ENCODE assay signal across 11 mouse cellular contexts in the genomic region with DNA sequence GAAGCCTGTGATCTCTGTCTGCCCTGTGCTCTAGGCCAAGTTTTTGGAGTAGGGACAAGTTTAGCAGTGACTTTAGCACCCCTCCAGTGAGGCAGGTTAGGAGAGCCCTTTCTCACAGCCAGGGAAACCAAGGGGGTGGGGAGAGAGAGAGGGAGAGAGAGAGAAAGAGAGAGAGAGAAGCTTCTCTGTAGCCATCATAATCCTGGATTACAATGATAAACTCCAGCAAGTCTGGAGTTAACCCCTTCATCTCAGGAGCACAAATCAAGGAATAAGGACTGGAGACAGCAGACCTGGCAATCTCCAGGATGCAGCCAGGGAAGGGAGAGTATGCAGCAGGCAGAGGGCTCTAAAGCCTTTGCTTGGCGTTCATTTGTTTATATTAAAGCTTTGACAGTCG. TPM values are rescaled to one million over a fixed set of nuclear protein-coding genes. Genes with fewer than 3 reads are reported as not detected.
DNase-seq lines count a peak whose midpoint lies in the region; ATAC-seq lines count a peak whose summit lies in the region.
"Had no signal": no experiment of that assay in that cellular context is flagged by ENCODE, and none has a peak within 500 bp of the region (broad histone marks: within the 10 kb centered on the region; RNA-seq: fewer than 3 reads in every experiment).

No protein-coding gene starts in this region.

- no peaks in the 10 kb centered on the region for H3K27me3 ChIP-seq in heart, embryonic 11.5 days (ENCODE audit: control insufficient read depth, insufficient read depth, low read length)
- no peaks in the 10 kb centered on the region for H3K27me3 ChIP-seq in neural tube, embryonic 13.5 days
- no peaks in the 10 kb centered on the region for H3K27me3 ChIP-seq in hindbrain, embryonic 15.5 days

- H3K4me3 ChIP-seq in heart, embryonic 11.5 days (ENCODE audit: low read depth, low read length) = no peak overlapping the region
- no peak overlapping the region for H3K4me3 ChIP-seq in neural tube, embryonic 13.5 days
- no peak overlapping the region for H3K4me3 ChIP-seq in hindbrain, embryonic 15.5 days
- H3K4me3 ChIP-seq: liver, embryonic 13.5 days had no signal

- peak overlapping the region; percentile 92; the same call in 1 of the 2 replicates for H3K27ac ChIP-seq in heart, embryonic 11.5 days (ENCODE audit: low read depth, low read length)
- H3K27ac ChIP-seq in neural tube, embryonic 13.5 days (replicated peaks) = peak overlapping the region; percentile 93; the same call in 1 of the 2 replicates
- H3K27ac ChIP-seq in hindbrain, embryonic 15.5 days (replicated peaks) = peak overlapping the region; percentile 70
- H3K27ac ChIP-seq: liver, embryonic 13.5 days had no signal

- no peak overlapping the region for H3K9ac ChIP-seq in heart, embryonic 11.5 days (ENCODE audit: low read depth, low read length)
- no peak overlapping the region for H3K9ac ChIP-seq in neural tube, embryonic 13.5 days
- H3K9ac ChIP-seq in hindbrain, embryonic 15.5 days = no peak overlapping the region
- H3K9ac ChIP-seq: liver, embryonic 13.5 days had no signal

- ATAC-seq in heart, embryonic 11.5 days (replicated peaks; ENCODE audit: insufficient number of reproducible peaks, low FRiP score, low TSS enrichment) = no peak
- no peak for ATAC-seq in neural tube, embryonic 13.5 days (ENCODE audit: low read depth)
- no peak for ATAC-seq in hindbrain, embryonic 15.5 days (ENCODE audit: low FRiP score, low read depth)
- ATAC-seq in frontal cortex, adult (ENCODE audit: low TSS enrichment) = no peak
- ATAC-seq: inflammation-experienced regulatory T-cells, adult 6 months had no signal

- peaks cover under 1% of the 10 kb centered on the region; the same call in 1 of the 2 replicates for H3K36me3 ChIP-seq in heart, embryonic 11.5 days (ENCODE audit: control insufficient read depth, insufficient read depth, low read length)
- no peaks in the 10 kb centered on the region for H3K36me3 ChIP-seq in neural tube, embryonic 13.5 days
- no peaks in the 10 kb centered on the region for H3K36me3 ChIP-seq in hindbrain, embryonic 15.5 days
- H3K36me3 ChIP-seq: liver, embryonic 13.5 days had no signal

- H3K4me2 ChIP-seq in heart, embryonic 11.5 days = no peak overlapping the region
- H3K4me2 ChIP-seq in neural tube, embryonic 13.5 days = no peak overlapping the region
- H3K4me2 ChIP-seq in hindbrain, embryonic 15.5 days = no peak overlapping the region
- H3K4me2 ChIP-seq: liver, embryonic 13.5 days had no signal

- no peak for DNase-seq in heart, adult 9 months (ENCODE audit: low spot score in 2 of 2)
- no peak for DNase-seq in neural tube, embryonic 10.5 days (ENCODE audit: extremely low spot score, low spot score)
- DNase-seq in retina, postnatal 7 days (ENCODE audit: low read depth, low spot score) = peak; percentile 60
- no peak for DNase-seq in cerebellum, adult 11-12 months
- DNase-seq: kidney, postnatal 14 days; liver, embryonic 13.5 days had no signal

- peaks cover 54% of the 10 kb centered on the region for H3K4me1 ChIP-seq in heart, embryonic 11.5 days (ENCODE audit: control insufficient read depth, insufficient read depth, low read length)
- H3K4me1 ChIP-seq in neural tube, embryonic 13.5 days (replicated peaks) = peaks cover 82% of the 10 kb centered on the region
- peaks cover 66% of the 10 kb centered on the region for H3K4me1 ChIP-seq in hindbrain, embryonic 15.5 days (replicated peaks)

- no peaks in the 10 kb centered on the region for H3K9me3 ChIP-seq in heart, embryonic 11.5 days (replicated peaks; ENCODE audit: control insufficient read depth, low read length)
- H3K9me3 ChIP-seq in neural tube, embryonic 13.5 days = no peaks in the 10 kb centered on the region
- no peaks in the 10 kb centered on the region for H3K9me3 ChIP-seq in hindbrain, embryonic 15.5 days
- H3K9me3 ChIP-seq: liver, embryonic 13.5 days had no signal

- WGBS in heart, embryonic 11.5 days (ENCODE audit: insufficient replicate concordance) = 25% methylated on average over 2 of the region's 2 CpGs
- 49% methylated on average over 2 of the region's 2 CpGs for WGBS in neural tube, embryonic 13.5 days
- WGBS in hindbrain, embryonic 15.5 days = 49% methylated on average over 2 of the region's 2 CpGs

RNA-seq across cellular contexts. Expression of a gene that starts 8.6 kb away (rescaled TPM):
- 3.9 and 5.4 TPM in 2 replicates for polyA plus RNA-seq in heart, embryonic 11.5 days (2014; fragmentation: Nextera tagmentation; extraction: Ambion mirVana)
- polyA plus RNA-seq in neural tube, embryonic 13.5 days (2015; fragmentation: Nextera tagmentation; extraction: Ambion mirVana) = 3.5 and 6.4 TPM in 2 replicates
- polyA plus RNA-seq in hindbrain, embryonic 15.5 days (2015; fragmentation: Nextera tagmentation; extraction: Ambion mirVana) = 6.4 and 6.6 TPM in 2 replicates
